Mouse (Mus musculus): Measurements from ENCODE around the gene Szrd1.

- TF ChIP-seq CTCF (conservative IDR thresholded peaks at IDR 0.05; ENCODE audit: low read length) (no peak), NANOG (IDR thresholded peaks at IDR 0.05; ENCODE audit: borderline replicate concordance, low read length) (no peak)
Observed at GRCm38 (mm10) chr4:141076761-141077506, 62.6 kb downstream of the Szrd1 start.

Data from E14TG2a.4 (cell line).